Mouse (Mus musculus): ENCODE measurements around the gene Chst11. TPM values are rescaled to one million over a fixed set of nuclear protein-coding genes. Genes with fewer than 3 reads are reported as not detected.
A peak's percentile ranks its signal among the peaks of the same experiment; 100 is the strongest.

The Chst11 gene
- polyA plus RNA-seq, 1 experiment from 2014 or later = 1.4 TPM

GRCm38 (mm10) chr10:83244131-83244530 lies 258.8 kb downstream of the Chst11 start:
- H3K27me3 ChIP-seq (ENCODE audit: insufficient read depth, poor library complexity, severe bottlenecking) = peaks cover 53% of the 10 kb centered on the region
- H3K4me3 ChIP-seq = no peak overlapping the region
- WGBS = 35% methylated on average over 6 of the region's 6 CpGs
- no peak overlapping the region for H3K27ac ChIP-seq
- H3K36me3 ChIP-seq = no peaks in the 10 kb centered on the region
- H3K9me3 ChIP-seq = no peaks in the 10 kb centered on the region
- H3K4me1 ChIP-seq (replicated peaks) = peaks cover 15% of the 10 kb centered on the region
- peak; percentile 19 for DNase-seq (ENCODE audit: low spot score)

Other genes with a start within 250 kb of the Chst11 start
- gene Nfyb, start 221.4 kb upstream of the Chst11 start, polyA plus RNA-seq (2016; fragmentation: Nextera tagmentation; extraction: Ambion mirVana) = 42.5 and 56.2 TPM in 2 replicates
- gene Txnrd1, start 151.5 kb upstream of the Chst11 start, polyA plus RNA-seq (2016; fragmentation: Nextera tagmentation; extraction: Ambion mirVana) = 164 and 172 TPM in 2 replicates
- gene Eid3, start 118.9 kb upstream of the Chst11 start, polyA plus RNA-seq (2016; fragmentation: Nextera tagmentation; extraction: Ambion mirVana) = 0.20 and 0.68 TPM in 2 replicates